Mouse (Mus musculus): Measurements from ENCODE around the gene Mapk1.
"Not testable (repeated sequence)": the region's sequence is repeated elsewhere in the genome, so short reads cannot be mapped to it uniquely, and the experiment has no call there.

Mapk1 gene

DNA sequence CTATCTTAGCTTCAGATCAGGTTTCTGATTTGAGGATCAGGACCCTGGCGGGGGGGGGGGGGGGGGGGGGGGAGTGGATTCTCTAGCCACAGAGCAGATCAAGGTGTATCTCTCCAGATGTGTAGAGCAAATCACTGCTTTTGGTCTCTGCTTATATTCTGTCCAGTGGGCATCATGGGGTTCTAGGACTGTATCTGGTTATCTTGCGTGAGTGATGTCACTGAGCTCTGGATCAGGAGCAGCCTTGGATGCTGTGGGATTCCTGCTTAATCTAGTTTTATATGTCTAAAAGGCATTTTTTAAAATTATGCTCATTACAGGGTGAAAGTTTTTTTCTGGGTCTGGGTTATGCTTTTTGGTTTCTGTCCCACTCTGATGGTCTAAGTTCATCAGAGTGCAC lies 546 bp upstream of the Mapk1 start:
- H3K27me3 ChIP-seq (ENCODE audit: insufficient read depth, low read length), result no peaks in the 10 kb centered on the region
- TF ChIP-seq CTCF (conservative IDR thresholded peaks at IDR 0.05; ENCODE audit: low read length), result no peak
- H3K4me3 ChIP-seq (replicated peaks; ENCODE audit: low read length), result peak overlapping the region; percentile 97
- peaks cover 37% of the 10 kb centered on the region for H3K4me1 ChIP-seq (replicated peaks; ENCODE audit: low read depth, low read length)
- H3K9me3 ChIP-seq (ENCODE audit: low read length), result 0 out of 2 replicates have a peak, but pooled peaks cover 4% of the 10 kb centered on the region
- peaks cover 26% of the 10 kb centered on the region for H3K36me3 ChIP-seq (ENCODE audit: insufficient read depth, low read length)

DNA sequence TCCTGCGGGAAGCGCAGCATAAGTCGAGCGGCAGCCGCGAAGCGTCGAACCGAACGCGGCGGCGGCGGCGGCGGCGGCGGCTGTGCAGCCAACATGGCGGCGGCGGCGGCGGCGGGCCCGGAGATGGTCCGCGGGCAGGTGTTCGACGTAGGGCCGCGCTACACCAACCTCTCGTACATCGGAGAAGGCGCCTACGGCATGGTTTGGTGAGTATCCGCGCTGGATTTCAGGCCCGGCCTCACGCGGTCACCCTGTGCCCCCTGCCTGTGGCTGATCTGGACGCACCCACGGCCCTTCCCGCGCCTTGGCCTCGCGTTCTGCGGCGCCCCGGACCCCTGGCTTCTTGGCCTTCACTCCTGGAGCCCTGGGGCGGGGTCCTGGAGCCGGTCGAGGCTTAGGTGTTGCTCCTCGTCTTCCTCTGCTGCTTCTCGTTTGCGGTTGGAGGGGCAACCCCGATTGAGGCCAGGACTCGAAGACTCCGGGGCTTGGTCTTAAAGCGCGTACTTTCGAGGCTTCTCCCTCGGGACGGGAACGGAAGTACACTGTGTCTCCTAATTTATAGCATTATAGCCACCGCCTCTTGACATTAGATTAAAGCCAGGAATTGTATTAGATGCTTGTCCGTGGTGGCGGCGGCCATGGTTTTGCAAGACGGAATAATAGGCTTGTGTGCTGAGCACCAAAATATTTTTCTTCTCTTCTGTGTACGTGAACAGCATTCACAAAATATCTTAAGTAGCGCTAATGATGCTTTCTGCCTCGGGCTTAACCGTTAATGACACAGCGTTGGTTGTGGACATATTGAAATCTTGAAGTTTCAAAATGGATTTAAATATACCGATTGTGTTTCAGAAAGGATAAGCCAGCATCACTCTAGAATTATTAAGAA lies 596 bp downstream of the Mapk1 start:
- H3K4me3 ChIP-seq (replicated peaks; ENCODE audit: low read length), result peak overlapping the region; percentile 97
- peaks cover 35% of the 10 kb centered on the region for H3K36me3 ChIP-seq (ENCODE audit: insufficient read depth, low read length)
- no peaks in the 10 kb centered on the region for H3K9me3 ChIP-seq (ENCODE audit: low read length)
- H3K4me1 ChIP-seq (replicated peaks; ENCODE audit: low read depth, low read length), result peaks cover 46% of the 10 kb centered on the region
- TF ChIP-seq CTCF (conservative IDR thresholded peaks at IDR 0.05; ENCODE audit: low read length) (no peak), POU5F1 (IDR thresholded peaks at IDR 0.05; ENCODE audit: borderline replicate concordance, low read length) (no peak), NANOG (IDR thresholded peaks at IDR 0.05; ENCODE audit: borderline replicate concordance, low read length) (no peak)
- no peaks in the 10 kb centered on the region for H3K27me3 ChIP-seq (ENCODE audit: insufficient read depth, low read length)

DNA sequence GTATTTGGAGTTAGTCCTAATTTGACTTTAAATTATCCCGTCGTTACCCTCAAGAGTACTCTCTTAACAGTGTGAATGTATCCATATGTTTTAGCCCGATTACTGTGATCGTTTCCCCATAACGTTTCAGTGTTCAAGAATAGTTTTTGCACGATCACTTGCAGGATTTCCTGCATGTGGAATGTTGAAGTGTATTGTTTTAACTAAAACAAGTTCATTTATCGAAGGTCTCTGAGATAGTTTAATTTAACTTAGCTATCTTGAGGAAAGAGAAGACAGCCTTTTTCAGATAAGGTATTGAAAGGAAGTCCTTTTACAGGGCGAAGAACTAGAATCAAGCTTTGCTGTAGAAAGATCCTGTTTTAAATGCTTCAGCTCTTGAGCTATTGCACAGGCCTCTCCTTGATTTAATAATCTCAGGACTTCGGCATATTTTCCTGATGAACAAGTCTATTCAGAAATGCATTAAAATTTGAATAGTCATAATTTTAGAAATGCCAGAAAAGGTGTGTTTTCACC lies 1.3 kb downstream of the Mapk1 start:
- Histone ChIP-seq H3K36me3 (ENCODE audit: insufficient read depth, low read length) (peaks cover 42% of the 10 kb centered on the region), H3K27me3 (ENCODE audit: insufficient read depth, low read length) (no peaks in the 10 kb centered on the region), H3K4me1 (replicated peaks; ENCODE audit: low read depth, low read length) (peaks cover 53% of the 10 kb centered on the region), H3K4me3 (replicated peaks; ENCODE audit: low read length) (peak overlapping the region; percentile 97), H3K9me3 (ENCODE audit: low read length) (no peaks in the 10 kb centered on the region)
- TF ChIP-seq CTCF (conservative IDR thresholded peaks at IDR 0.05; ENCODE audit: low read length) (no peak), NANOG (IDR thresholded peaks at IDR 0.05; ENCODE audit: borderline replicate concordance, low read length) (no peak), POU5F1 (IDR thresholded peaks at IDR 0.05; ENCODE audit: borderline replicate concordance, low read length) (no peak)

DNA sequence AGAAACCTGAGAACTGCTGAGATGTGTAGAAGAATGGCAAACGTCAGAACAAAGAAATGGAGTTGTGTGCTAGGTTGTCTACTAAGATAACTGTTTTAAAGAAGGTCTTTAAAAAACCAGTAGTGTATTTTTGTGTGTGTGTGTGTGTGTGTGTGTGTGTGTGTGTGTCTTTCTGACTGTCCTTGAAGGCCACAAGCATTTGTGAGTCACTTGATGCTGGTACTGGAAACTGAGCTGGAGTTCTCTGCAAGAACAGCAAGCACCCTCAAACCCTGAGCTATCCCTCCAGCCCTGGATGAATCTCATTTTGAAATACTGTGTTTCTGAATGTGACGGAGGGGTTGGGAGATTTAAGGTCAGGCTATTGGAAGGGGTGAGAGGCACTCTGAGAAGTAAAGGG lies 4.1 kb downstream of the Mapk1 start:
- no peaks in the 10 kb centered on the region for H3K9me3 ChIP-seq (ENCODE audit: low read length)
- H3K36me3 ChIP-seq (ENCODE audit: insufficient read depth, low read length), result peaks cover 63% of the 10 kb centered on the region
- H3K4me1 ChIP-seq (replicated peaks; ENCODE audit: low read depth, low read length), result peaks cover 77% of the 10 kb centered on the region
- no peaks in the 10 kb centered on the region for H3K27me3 ChIP-seq (ENCODE audit: insufficient read depth, low read length)
- no peak for TF ChIP-seq POU5F1 (IDR thresholded peaks at IDR 0.05; ENCODE audit: borderline replicate concordance, low read length)
- no peak for TF ChIP-seq CTCF (conservative IDR thresholded peaks at IDR 0.05; ENCODE audit: low read length)
- no peak for TF ChIP-seq NANOG (IDR thresholded peaks at IDR 0.05; ENCODE audit: borderline replicate concordance, low read length)
- no peak overlapping the region for H3K4me3 ChIP-seq (replicated peaks; ENCODE audit: low read length)

DNA sequence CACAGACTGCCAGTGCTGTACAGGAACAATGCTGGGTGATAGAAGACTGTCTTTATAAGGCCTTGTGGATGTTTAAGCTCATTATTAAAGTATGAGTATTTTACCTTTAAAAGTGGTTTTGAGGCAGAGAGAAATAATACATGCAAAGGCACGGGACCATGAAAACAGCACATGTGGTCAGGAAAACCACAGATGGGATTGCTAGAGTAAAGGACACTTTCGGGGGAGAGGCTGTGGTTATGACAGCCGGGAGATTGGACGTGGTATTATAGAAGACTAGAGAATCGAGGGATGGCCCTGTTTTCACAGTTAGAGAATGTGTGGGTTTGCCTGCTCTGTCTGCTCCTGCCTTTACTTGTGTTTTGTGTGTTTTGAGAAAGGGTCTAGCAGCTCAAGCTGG lies 5.7 kb downstream of the Mapk1 start:
- Histone ChIP-seq H3K9me3 (ENCODE audit: low read length) (no peaks in the 10 kb centered on the region), H3K27me3 (ENCODE audit: insufficient read depth, low read length) (no peaks in the 10 kb centered on the region), H3K4me3 (replicated peaks; ENCODE audit: low read length) (no peak overlapping the region), H3K4me1 (replicated peaks; ENCODE audit: low read depth, low read length) (peaks cover 89% of the 10 kb centered on the region), H3K36me3 (ENCODE audit: insufficient read depth, low read length) (peaks cover 75% of the 10 kb centered on the region)
- TF ChIP-seq POU5F1 (IDR thresholded peaks at IDR 0.05; ENCODE audit: borderline replicate concordance, low read length) (no peak), CTCF (conservative IDR thresholded peaks at IDR 0.05; ENCODE audit: low read length) (no peak), NANOG (IDR thresholded peaks at IDR 0.05; ENCODE audit: borderline replicate concordance, low read length) (no peak)

DNA sequence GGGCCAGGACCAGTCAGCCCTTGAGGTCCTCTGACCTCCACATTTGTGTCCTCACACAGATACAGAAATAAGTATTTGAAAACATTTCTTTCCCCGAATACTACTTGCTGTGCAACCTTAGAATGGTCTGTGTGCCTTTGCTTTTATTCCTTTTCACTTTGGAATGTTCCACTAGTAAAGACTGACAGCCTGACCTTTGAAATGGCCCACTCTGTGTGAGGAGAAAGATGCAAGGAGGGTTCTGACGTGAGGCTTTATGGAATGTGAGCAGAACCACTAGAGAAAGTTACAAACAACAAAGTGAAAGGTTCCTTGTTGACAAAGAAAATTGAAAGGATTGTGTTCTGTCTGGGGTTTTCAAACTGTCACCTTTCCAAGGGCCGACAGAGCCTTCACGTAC lies 6.8 kb downstream of the Mapk1 start:
- H3K4me3 ChIP-seq (replicated peaks; ENCODE audit: low read length), result no peak overlapping the region
- H3K36me3 ChIP-seq (ENCODE audit: insufficient read depth, low read length), result peaks cover 83% of the 10 kb centered on the region
- H3K9me3 ChIP-seq (ENCODE audit: low read length), result no peaks in the 10 kb centered on the region
- peaks cover 91% of the 10 kb centered on the region for H3K4me1 ChIP-seq (replicated peaks; ENCODE audit: low read depth, low read length)
- TF ChIP-seq NANOG (IDR thresholded peaks at IDR 0.05; ENCODE audit: borderline replicate concordance, low read length) (no peak), CTCF (conservative IDR thresholded peaks at IDR 0.05; ENCODE audit: low read length) (no peak), POU5F1 (IDR thresholded peaks at IDR 0.05; ENCODE audit: borderline replicate concordance, low read length) (no peak)
- H3K27me3 ChIP-seq (ENCODE audit: insufficient read depth, low read length), result no peaks in the 10 kb centered on the region

DNA sequence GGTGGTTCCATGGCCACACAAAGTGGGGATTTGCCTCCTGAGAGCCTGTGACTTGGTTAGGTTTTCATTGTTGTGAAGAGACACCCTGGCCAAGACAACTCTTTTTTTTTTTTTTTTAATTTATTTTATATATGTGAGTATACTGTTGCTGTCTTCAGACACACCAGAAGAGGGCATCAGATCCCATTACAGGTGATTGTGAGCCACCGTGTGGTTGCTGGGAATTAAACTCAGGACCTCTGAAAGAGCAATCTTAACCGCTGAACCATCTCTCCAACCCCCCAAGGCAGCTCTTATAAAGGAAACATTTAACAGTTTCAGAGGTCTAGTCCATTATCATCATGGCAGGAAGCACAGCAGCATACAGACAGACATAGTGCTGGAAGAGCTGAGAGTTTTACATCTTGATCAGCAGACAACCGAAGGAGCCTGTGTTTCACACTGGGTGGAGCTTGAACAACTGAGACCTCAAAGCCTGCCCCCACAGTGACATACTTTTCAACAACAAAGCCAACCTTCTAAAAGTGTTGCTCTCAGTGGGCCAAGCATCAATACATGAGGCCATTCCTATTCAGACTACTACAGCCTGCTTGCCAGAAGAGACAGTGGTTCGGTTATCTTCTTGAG lies 11.4 kb downstream of the Mapk1 start:
- H3K4me3 ChIP-seq (replicated peaks; ENCODE audit: low read length), result no peak overlapping the region
- no peaks in the 10 kb centered on the region for H3K9me3 ChIP-seq (ENCODE audit: low read length)
- H3K4me1 ChIP-seq (replicated peaks; ENCODE audit: low read depth, low read length), result peaks cover 94% of the 10 kb centered on the region
- H3K36me3 ChIP-seq (ENCODE audit: insufficient read depth, low read length), result peaks cover 61% of the 10 kb centered on the region
- TF ChIP-seq POU5F1 (IDR thresholded peaks at IDR 0.05; ENCODE audit: borderline replicate concordance, low read length), result no peak
- no peak for TF ChIP-seq CTCF (conservative IDR thresholded peaks at IDR 0.05; ENCODE audit: low read length)
- no peak for TF ChIP-seq NANOG (IDR thresholded peaks at IDR 0.05; ENCODE audit: borderline replicate concordance, low read length)
- H3K27me3 ChIP-seq (ENCODE audit: insufficient read depth, low read length), result no peaks in the 10 kb centered on the region

DNA sequence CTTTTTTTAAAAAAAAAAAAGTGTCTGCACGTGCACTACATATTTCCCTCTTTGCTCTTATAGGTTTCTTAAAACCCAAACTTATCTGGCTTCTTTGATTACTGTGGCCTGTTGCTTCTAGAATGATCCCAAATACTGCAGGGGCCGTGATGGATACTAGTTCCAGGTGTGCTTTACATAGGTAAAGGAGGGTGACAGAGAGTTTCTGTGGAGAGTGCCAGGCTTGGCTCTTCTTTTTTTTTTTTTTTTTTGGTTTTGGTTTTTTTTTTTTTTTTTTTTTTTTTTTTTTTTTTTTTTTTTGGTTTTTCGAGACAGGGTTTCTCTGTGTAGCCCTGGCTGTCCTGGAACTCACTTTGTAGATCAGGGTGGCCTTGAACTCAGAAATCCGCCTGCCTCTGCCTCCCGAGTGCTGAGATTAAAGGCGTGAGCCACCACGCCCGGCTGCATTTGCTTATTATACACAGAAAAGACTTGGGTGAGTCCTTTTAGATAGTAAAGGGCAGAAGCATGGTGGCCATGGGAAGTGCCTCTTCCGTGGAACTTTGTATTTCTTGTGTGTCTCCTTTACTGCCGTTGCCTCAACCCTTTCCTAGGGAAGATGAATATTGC lies 13.0 kb downstream of the Mapk1 start:
- not testable (repeated sequence) for H3K4me3 ChIP-seq (replicated peaks; ENCODE audit: low read length); H3K27me3 ChIP-seq (ENCODE audit: insufficient read depth, low read length); H3K9me3 ChIP-seq (ENCODE audit: low read length)
- Histone ChIP-seq H3K4me1 (replicated peaks; ENCODE audit: low read depth, low read length) (peaks cover 97% of the 10 kb centered on the region), H3K36me3 (ENCODE audit: insufficient read depth, low read length) (peaks cover 62% of the 10 kb centered on the region)

Measured in E14TG2a.4 (cell line).